Mouse (Mus musculus) heart, embryonic 11.5 days (tissue): ENCODE data around the gene Gm49416. TPM values are rescaled to one million over a fixed set of nuclear protein-coding genes. Genes with fewer than 3 reads are reported as not detected.

Experiments used
- ATAC-seq: fragments of 200-750 bp; cut with Nextera tagmentation; replicated peaks from 2 replicates; pipeline ENCODE4 v1.8.0; 2017; ENCODE audit warnings: moderate library complexity; ENCODE audit not compliant: insufficient number of reproducible peaks, low FRiP score, low TSS enrichment
- H3K27ac ChIP-seq: fragments of 300-500 bp; sonication (generic); 2 replicates; pipeline ENCODE4 v1.5.1; 2014; ENCODE audit warnings: mild to moderate bottlenecking, low read depth, low read length
- H3K27me3 ChIP-seq: fragments of 300-500 bp; sonication (generic); 2 replicates; pipeline ENCODE4 v1.6.1; 2014; ENCODE audit warnings: mild to moderate bottlenecking, low read length, mixed read lengths; ENCODE audit not compliant: control insufficient read depth, insufficient read depth
- H3K36me3 ChIP-seq: fragments of 300-500 bp; sonication (generic); 2 replicates; pipeline ENCODE4 v1.6.1; 2014; ENCODE audit warnings: mild to moderate bottlenecking, low read length, moderate library complexity, mixed read lengths; ENCODE audit not compliant: control insufficient read depth, insufficient read depth
- H3K4me1 ChIP-seq: fragments of 300-500 bp; sonication (generic); 2 replicates; pipeline ENCODE4 v1.6.1; 2014; ENCODE audit warnings: low read length; ENCODE audit not compliant: control insufficient read depth, insufficient read depth
- H3K4me2 ChIP-seq: fragments of 300-500 bp; sonication (generic); 2 replicates; pipeline ENCODE4 v1.6.1; 2014; ENCODE audit warnings: mild to moderate bottlenecking, moderate library complexity
- H3K4me3 ChIP-seq: fragments of 300-500 bp; sonication (generic); 2 replicates; pipeline ENCODE4 v1.5.1; 2014; ENCODE audit warnings: low read depth, low read length
- H3K9ac ChIP-seq: fragments of 300-500 bp; sonication (generic); 2 replicates; pipeline ENCODE4 v1.6.1; 2014; ENCODE audit warnings: mild to moderate bottlenecking, low read depth, low read length, moderate library complexity
- H3K9me3 ChIP-seq: fragments of 300-500 bp; sonication (generic); replicated peaks from 2 replicates; pipeline ENCODE4 v1.6.1; 2016; ENCODE audit warnings: low read length; ENCODE audit not compliant: control insufficient read depth
- WGBS: fragments of 180-500 bp; shearing (Covaris S2); extraction: QIAGEN DNeasy Blood & Tissue Kit; methylation state at CpG from one replicate; pipeline ENCODE4 v1.1.7; 2014; ENCODE audit not compliant: insufficient replicate concordance; 5-methylcytosine and 5-hydroxymethylcytosine counted together
- polyA plus RNA-seq: library from polyadenylated mRNA; unstranded; fragments of >200 nt; fragmentation: Nextera tagmentation; extraction: Ambion mirVana; gene quantifications from 2 replicates; pipeline ENCODE4 v1.2.1, GENCODE M21; 2014

Gm49416 gene
- polyA plus RNA-seq, 1 experiment from 2014 or later: not detected

GRCm38 (mm10) chr19:8920836-8921291 is 32.1 kb downstream of the Gm49416 start:
- WGBS: 2% methylated on average over 6 of the region's 6 CpGs
- Histone ChIP-seq H3K9me3 (no peaks in the 10 kb centered on the region), H3K4me2 (peak overlapping the region; percentile 87), H3K4me1 (peaks cover 8% of the 10 kb centered on the region), H3K9ac (peak overlapping the region; percentile 82), H3K36me3 (peaks cover 21% of the 10 kb centered on the region), H3K27ac (peak overlapping the region; percentile 78), H3K4me3 (peak overlapping the region; percentile 79), H3K27me3 (no peaks in the 10 kb centered on the region)
- no peak for ATAC-seq

GRCm38 (mm10) chr19:8921741-8922140 is 33.0 kb downstream of the Gm49416 start:
- Histone ChIP-seq H3K27ac (no peak overlapping the region), H3K36me3 (peaks cover 14% of the 10 kb centered on the region), H3K4me3 (no peak overlapping the region; the same call in 1 of the 2 replicates), H3K4me1 (peaks cover 8% of the 10 kb centered on the region), H3K27me3 (no peaks in the 10 kb centered on the region), H3K4me2 (peak overlapping the region; percentile 87), H3K9ac (no peak overlapping the region), H3K9me3 (no peaks in the 10 kb centered on the region)
- 77% methylated on average over 9 of the region's 9 CpGs for WGBS
- no peak for ATAC-seq

- no peak overlapping the region for H3K27ac ChIP-seq
- no peak for ATAC-seq
- 94% methylated on average over 2 of the region's 2 CpGs for WGBS
- H3K9me3 ChIP-seq: no peaks in the 10 kb centered on the region
- H3K4me3 ChIP-seq: no peak overlapping the region
- no peak overlapping the region for H3K9ac ChIP-seq
- H3K36me3 ChIP-seq: peaks cover 16% of the 10 kb centered on the region
- peaks cover 20% of the 10 kb centered on the region for H3K4me1 ChIP-seq
- no peak overlapping the region for H3K4me2 ChIP-seq
- no peaks in the 10 kb centered on the region for H3K27me3 ChIP-seq
Observed at GRCm38 (mm10) chr19:8926766-8927165, 38.0 kb downstream of the Gm49416 start.

GRCm38 (mm10) chr19:8927891-8928525 is 39.3 kb downstream of the Gm49416 start:
- Histone ChIP-seq H3K27ac (no peak overlapping the region), H3K9ac (no peak overlapping the region), H3K4me1 (peaks cover 20% of the 10 kb centered on the region), H3K9me3 (no peaks in the 10 kb centered on the region), H3K36me3 (peaks cover 14% of the 10 kb centered on the region), H3K27me3 (no peaks in the 10 kb centered on the region), H3K4me2 (no peak overlapping the region), H3K4me3 (no peak overlapping the region)
- no peak for ATAC-seq
- WGBS: 83% methylated on average over 12 of the region's 12 CpGs

- no peak for ATAC-seq
- Histone ChIP-seq H3K27me3 (no peaks in the 10 kb centered on the region), H3K4me2 (peak overlapping the region; percentile 89), H3K9ac (no peak overlapping the region; the same call in 1 of the 2 replicates), H3K27ac (peak overlapping the region; percentile 76; the same call in 1 of the 2 replicates), H3K4me1 (peaks cover 20% of the 10 kb centered on the region), H3K4me3 (peak overlapping the region; percentile 87), H3K9me3 (no peaks in the 10 kb centered on the region), H3K36me3 (peaks cover 11% of the 10 kb centered on the region)
- WGBS: 18% methylated on average over 16 of the region's 16 CpGs
Observed at GRCm38 (mm10) chr19:8928689-8929223, 40.0 kb downstream of the Gm49416 start.

GRCm38 (mm10) chr19:8929224-8930088 is 40.7 kb downstream of the Gm49416 start, which contains the start of the genes Rom1 and Eml3:
TSS of gene Rom1 (minus strand) at chr19:8929356.
TSS of gene Eml3 (plus strand) at chr19:8929552.
- peak within 1 kb of the TSS; percentile 91 for H3K9ac ChIP-seq
- peak within 1 kb of the TSS; percentile 89 for H3K4me2 ChIP-seq
- ATAC-seq: peak; percentile 82
- no peaks in the 10 kb centered on the region for H3K9me3 ChIP-seq
- H3K4me3 ChIP-seq: peak within 1 kb of the TSS; percentile 87
- H3K36me3 ChIP-seq: peaks cover 13% of the 10 kb centered on the region
- peak within 1 kb of the TSS; percentile 76 for H3K27ac ChIP-seq
- WGBS: 1% methylated on average over 58 of the region's 74 CpGs
- H3K4me1 ChIP-seq: peaks cover 20% of the 10 kb centered on the region
- no peaks in the 10 kb centered on the region for H3K27me3 ChIP-seq

- peaks cover 20% of the 10 kb centered on the region for H3K4me1 ChIP-seq
- peak overlapping the region; percentile 76; the same call in 1 of the 2 replicates for H3K27ac ChIP-seq
- WGBS: 10% methylated on average over 11 of the region's 11 CpGs
- peak overlapping the region; percentile 91 for H3K9ac ChIP-seq
- no peaks in the 10 kb centered on the region for H3K9me3 ChIP-seq
- peak overlapping the region; percentile 89 for H3K4me2 ChIP-seq
- no peak for ATAC-seq
- peaks cover 13% of the 10 kb centered on the region for H3K36me3 ChIP-seq
- H3K4me3 ChIP-seq: peak overlapping the region; percentile 87
- H3K27me3 ChIP-seq: no peaks in the 10 kb centered on the region
Observed at GRCm38 (mm10) chr19:8930117-8930516, 41.4 kb downstream of the Gm49416 start.

GRCm38 (mm10) chr19:8930771-8931170 is 42.0 kb downstream of the Gm49416 start:
- no peak for ATAC-seq
- Histone ChIP-seq H3K36me3 (peaks cover 8% of the 10 kb centered on the region), H3K4me2 (peak overlapping the region; percentile 89), H3K9me3 (no peaks in the 10 kb centered on the region), H3K4me3 (peak overlapping the region; percentile 87; the same call in 1 of the 2 replicates), H3K27me3 (no peaks in the 10 kb centered on the region), H3K9ac (peak overlapping the region; percentile 91), H3K27ac (no peak overlapping the region), H3K4me1 (peaks cover 20% of the 10 kb centered on the region)
- 81% methylated on average over 7 of the region's 7 CpGs for WGBS
